Mouse (Mus musculus) testis, postnatal 14 days (tissue): ENCODE data around the gene Sox8.

Experiments
- DNase-seq: peaks from one replicate; pipeline ENCODE4 v3.0.0; 2021; ENCODE audit warnings: low spot score

Sox8 gene

GRCm38 (mm10) chr17:25579332-25580047 lies 9.0 kb upstream of the Sox8 start:
- DNase-seq, result no peak

DNA sequence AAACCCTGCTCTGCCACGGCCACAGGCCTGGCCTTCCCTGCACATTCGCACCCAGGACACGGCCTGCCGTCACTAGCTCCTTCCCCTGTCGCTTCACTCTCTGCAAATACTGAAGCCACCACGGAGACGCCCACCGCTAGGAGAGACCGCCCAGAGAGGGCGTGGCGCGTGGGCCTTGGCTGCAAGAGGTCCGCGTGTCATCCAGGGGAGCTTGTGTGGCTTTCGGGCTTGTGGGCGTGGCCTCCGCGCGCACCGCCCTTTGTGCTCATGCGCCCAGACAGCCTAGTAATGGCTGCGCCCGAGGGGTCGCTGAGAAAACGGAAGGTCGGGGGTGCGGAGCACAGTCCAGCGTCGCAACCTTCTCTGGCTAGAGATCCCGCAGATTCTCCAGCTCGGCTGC lies 8.4 kb upstream of the Sox8 start, which contains the start of gene Lmf1:
TSS of gene Lmf1 (plus strand) at position 166 of the 400 bp plus-strand sequence.
- DNase-seq, result peak; percentile 90

- no peak for DNase-seq
These were observed 7.2 kb upstream of the Sox8 start for GRCm38 (mm10) chr17:25577702-25578101.

DNA sequence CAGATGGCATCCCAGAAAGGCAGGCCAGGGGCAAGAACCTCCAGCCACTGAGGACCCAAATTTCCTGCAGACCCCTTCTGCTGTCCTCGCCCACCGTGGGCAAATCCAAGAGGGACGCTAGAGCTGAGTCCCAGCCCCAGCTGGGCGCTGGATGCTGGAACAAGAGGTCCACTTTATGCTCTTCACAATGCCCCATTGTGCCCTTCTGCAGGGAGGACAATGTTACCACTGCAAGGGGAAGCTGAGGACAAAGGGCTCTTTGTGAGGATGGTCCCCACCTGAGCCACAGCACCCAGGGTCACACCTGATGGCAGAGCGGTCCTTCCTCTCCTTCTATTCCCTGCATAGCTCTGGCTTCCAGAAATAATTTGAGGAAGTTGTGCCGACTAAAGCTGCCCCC lies 6.8 kb upstream of the Sox8 start:
- no peak for DNase-seq

GRCm38 (mm10) chr17:25576034-25576433 lies 5.5 kb upstream of the Sox8 start:
- DNase-seq, result no peak

GRCm38 (mm10) chr17:25575208-25575971 lies 4.9 kb upstream of the Sox8 start:
- DNase-seq, result no peak

DNA sequence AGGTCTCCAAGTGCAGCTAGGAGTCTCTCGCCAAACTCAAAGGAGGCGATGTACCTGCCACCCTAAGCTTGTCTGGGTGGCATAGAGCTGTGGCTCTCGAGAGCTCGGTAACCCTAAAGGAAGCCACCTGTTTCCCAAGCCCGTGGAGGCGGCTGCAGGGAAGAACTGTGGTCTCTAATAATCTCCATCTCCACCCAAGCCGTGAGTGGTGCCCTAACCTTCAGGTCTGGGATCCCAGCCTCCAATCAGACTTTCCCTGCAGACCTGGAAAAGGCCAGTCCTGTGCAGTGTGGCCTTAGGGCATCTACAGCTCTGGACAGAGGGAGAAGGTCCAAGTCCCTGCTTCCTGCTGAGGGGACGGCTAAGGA lies 951 bp upstream of the Sox8 start:
- no peak for DNase-seq

DNA sequence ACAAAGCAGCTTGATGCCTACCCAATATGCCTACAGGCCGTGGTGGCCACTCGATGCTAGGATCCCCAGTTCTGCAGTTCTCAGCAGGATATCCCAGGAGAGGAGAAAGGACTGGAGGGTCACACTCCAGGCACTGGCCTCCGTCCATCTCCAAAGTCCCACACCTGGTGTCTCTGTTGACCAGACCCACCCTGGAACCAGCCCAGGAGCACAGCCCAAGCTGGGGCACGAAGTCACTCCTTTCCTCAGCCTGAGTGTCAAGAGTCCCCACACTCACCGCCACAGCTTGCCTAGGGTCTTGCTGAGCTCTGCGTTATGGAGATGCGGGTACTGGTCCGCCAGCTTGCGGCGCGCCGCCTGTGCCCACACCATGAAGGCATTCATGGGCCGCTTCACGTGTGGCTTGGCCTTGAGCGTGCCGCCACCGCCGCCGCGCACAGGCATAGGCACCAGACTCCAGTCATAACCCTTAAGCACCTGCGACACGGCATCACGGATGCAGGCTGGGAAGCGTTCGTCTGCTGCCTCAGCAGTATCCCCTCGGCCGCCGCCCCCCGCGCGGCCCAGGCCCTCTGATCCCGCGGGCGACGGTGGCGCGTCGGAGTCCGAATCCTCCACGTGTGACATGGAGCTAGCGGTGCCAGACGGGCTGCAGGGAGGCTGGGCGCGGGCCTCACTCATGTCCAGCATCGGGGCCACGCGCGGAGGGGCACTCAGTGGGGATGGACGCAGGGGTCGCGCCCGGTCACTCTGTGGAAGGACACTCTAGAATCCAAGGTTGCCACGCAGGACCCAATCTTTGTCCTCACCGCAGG lies 446 bp downstream of the Sox8 start:
- DNase-seq, result no peak

DNA sequence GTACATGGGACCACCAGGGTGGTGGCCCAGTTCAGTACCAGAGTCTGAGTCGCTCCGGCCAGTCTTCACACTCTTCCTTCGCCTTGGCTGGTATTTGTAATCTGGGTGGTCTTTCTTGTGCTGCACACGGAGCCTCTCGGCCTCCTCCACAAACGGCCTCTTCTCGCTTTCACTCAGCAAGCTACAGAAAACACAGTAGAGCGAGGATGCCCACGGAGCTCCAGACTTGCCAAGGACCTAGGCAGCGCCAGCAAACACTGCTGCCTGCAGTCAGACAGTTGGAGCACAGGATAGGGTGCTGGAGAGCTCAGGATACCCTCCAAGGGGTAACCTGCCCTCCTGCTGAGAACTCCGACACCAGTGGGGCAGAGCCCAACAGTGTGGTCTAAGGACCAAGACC lies 1.6 kb downstream of the Sox8 start:
- DNase-seq, result no peak

- no peak for DNase-seq
These were observed 2.3 kb downstream of the Sox8 start for GRCm38 (mm10) chr17:25568206-25568605.

DNA sequence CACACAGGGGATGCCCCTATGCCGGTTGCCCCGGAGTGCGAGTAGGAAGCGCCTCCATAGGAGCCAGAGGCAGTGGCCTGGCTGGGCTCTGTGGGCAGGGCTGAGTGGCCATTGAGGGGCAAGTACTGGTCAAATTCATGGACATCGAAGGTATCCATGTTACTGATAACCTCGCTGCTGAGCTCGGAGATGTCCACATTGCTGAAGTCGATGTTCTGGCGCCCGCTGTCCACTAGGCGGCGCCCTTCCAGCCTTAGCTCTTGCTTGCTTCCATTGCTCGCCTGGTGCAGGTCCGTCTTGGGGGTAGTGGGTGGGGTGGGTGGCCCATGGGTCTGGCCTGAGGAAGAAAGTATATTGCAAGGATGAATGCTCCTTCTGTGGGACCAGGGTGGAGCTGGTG lies 2.7 kb downstream of the Sox8 start:
- peak; percentile 73 for DNase-seq

DNA sequence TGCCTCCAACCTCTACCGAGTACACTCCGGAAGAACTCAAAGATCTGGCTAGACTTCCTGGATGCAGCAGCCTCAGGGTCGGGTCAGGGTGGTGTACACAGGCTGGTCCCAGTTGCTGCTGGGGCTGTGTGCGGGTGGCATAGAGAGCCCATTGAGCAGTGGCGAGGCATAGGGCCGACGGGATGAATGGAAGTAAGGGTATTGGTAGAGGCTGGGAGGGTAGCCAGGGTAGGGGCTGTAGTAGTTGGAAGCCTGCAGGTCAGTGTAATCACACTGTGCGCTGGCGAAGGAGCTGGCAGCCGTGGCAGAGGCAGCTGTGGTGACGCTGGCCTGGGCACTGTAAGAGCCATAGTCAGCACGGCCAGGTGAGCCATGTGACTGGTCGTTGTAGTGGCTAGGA lies 3.2 kb downstream of the Sox8 start:
- DNase-seq, result no peak

GRCm38 (mm10) chr17:25565860-25566600 lies 4.5 kb downstream of the Sox8 start:
- DNase-seq, result no peak

GRCm38 (mm10) chr17:25565244-25565643 lies 5.2 kb downstream of the Sox8 start:
- no peak for DNase-seq

GRCm38 (mm10) chr17:25564481-25564880 lies 6.0 kb downstream of the Sox8 start:
- DNase-seq, result no peak

DNA sequence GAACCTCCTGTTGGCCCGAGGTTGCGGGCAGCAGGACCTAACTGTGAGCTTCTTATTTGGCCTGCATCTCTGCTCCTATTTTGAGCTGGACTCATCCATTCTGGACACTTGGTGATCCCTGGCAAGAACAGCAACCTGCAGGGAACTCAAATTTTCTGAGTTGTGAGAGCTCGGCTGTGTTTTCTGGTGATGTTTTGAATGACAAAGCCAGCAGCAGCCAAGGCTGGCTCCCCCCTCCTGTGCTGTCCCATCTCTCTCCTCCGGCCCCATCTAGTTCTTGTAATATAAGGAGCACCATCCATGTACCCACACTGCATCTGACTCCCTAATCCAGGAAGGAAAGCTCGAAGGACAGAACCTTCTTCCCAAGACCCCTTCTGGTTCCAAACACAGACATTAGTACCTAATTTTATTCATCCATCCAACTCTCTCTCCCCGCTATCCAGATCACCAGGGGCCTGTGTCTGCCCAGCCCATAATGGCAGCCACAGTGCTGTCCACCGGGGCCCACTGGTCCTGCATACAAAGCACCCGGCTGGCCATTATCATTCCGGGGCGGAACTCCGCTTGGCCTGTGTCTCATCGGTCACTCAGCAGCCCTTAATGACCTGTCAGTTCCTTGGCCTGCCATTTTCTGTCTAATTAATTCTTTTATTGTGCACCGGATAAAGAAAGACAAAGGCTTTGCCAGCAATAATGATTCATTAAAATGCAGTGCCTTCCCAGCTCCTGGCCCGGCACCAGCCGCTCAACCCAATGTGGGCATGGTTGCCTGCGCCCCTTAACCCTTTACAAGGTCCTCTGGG lies 9.1 kb downstream of the Sox8 start:
- no peak for DNase-seq

GRCm38 (mm10) chr17:25560554-25561222 lies 9.8 kb downstream of the Sox8 start:
- peak; percentile 40 for DNase-seq

- DNase-seq, result no peak
These were observed 10.9 kb downstream of the Sox8 start for GRCm38 (mm10) chr17:25559634-25560033.

DNA sequence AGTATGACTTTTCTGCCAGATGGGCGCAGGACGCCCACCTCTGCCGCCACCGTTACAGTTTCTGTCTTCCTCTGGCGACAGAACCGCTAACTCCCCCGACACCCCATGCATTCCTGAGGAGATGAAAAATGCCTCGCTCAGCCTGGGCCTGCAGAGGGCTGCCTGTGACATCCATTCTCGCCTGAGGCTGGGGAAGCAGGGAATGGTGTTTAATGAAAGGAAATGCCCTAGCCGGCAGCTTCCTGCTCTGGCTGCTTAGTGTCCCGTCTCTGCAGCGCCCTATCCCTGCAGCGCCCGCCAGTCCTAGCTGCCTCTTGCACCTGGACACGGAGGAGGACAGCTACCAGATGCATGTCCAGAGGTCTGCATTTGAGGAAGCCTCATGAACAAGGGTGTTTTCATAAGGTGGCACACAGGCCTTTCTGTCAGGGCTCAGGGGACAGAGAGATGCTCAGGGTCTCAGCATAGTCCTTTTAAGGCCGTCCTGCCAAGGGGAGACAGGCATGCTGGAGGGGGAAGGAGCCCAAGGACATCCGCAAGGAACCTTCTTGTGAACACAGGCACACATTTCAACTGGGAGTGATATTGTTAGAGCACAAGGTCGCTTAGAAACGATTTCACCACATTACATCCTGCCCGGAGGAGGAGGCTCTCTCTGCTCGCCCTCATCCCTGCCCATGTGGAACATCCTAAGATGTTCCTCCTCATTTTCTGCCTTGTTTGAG lies 13.7 kb downstream of the Sox8 start:
- DNase-seq, result no peak
